Mouse (Mus musculus): ENCODE data around the gene Kcnj10. TPM values are rescaled to one million over a fixed set of nuclear protein-coding genes. Genes with fewer than 3 reads are reported as not detected.
A peak's percentile ranks its signal among the peaks of the same experiment; 100 is the strongest.

Kcnj10 gene
- polyA plus RNA-seq (2016; fragmentation: Nextera tagmentation; extraction: Ambion mirVana): 0.93 and 1.2 TPM in 2 replicates

DNA sequence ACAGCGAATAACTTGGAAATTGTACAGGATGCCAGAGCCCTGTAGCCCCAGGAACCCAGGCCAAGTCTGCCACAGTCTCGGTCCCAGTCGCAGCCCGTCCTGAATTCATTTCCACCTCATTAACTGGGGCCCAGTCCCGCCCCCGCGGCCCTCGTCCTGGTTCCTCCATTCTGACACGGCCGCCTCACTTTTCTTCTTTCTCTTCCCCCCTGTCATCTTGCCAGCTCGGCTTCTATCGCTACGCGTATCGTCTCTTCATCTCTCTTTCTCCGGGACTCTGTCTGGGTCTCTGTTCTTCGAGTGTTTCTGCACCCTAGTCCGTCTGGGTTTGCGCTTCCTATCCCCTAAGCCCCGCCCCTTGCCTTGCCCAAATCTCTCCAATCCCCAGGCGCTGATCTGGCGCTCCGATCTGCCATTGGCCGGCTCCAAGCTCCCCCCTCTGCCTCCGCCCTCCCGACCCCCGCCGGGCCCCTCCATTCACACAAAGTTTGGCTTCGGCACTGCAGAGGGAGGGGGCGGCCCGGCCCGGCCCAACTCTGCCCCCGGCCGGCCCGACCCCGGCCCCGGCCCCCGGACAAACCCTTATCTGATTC is at the start of gene Kcnj10:
Gene Kcnj10 (plus strand): TSS at position 482 of the 593 bp plus-strand sequence.
- Histone ChIP-seq H3K27me3 (peaks cover 27% of the 10 kb centered on the region), H3K36me3 (replicated peaks) (no peaks in the 10 kb centered on the region), H3K9ac (peak within 1 kb of the TSS; percentile 47), H3K4me3 (replicated peaks) (peak within 1 kb of the TSS; percentile 51), H3K27ac (peak within 1 kb of the TSS; percentile 59), H3K4me2 (peak within 1 kb of the TSS; percentile 69), H3K4me1 (peaks cover 32% of the 10 kb centered on the region), H3K9me3 (no peaks in the 10 kb centered on the region)
- ATAC-seq (ENCODE audit: low FRiP score): peak; percentile 97
- WGBS: 3% methylated on average over 33 of the region's 38 CpGs

GRCm38 (mm10) chr1:172292880-172293279 is 48.1 kb upstream of the Kcnj10 start:
- H3K9me3 ChIP-seq: no peaks in the 10 kb centered on the region
- no peak for ATAC-seq (ENCODE audit: low FRiP score)
- no peaks in the 10 kb centered on the region for H3K36me3 ChIP-seq (replicated peaks)
- peaks cover 35% of the 10 kb centered on the region for H3K4me1 ChIP-seq
- WGBS: 83% methylated on average over 2 of the region's 2 CpGs
- H3K9ac ChIP-seq: no peak overlapping the region
- H3K4me2 ChIP-seq: no peak overlapping the region
- H3K27ac ChIP-seq: no peak overlapping the region
- no peak overlapping the region for H3K4me3 ChIP-seq (replicated peaks)
- H3K27me3 ChIP-seq: peaks cover 3% of the 10 kb centered on the region; the same call in 1 of the 2 replicates

DNA sequence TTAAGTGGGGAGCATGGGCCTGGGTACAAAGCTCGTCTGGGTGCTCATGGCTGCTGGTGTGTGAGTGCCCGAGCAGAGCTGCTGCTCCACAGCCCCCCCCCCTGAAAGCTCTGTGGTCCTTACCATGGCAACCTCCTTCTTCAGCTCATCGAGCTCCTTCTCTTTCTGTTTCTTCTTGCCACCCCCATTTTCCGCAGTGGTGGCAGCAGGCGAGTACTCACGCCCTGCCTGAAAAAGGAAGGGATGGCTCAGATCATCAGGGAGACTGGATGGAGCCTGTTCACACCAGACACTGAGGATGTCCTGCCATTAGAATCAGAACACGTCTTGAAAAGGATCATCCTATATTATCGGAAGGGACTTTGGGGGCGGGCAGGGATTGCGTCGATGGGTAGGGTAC is 47.6 kb upstream of the Kcnj10 start:
- H3K36me3 ChIP-seq (replicated peaks): no peaks in the 10 kb centered on the region
- WGBS: 88% methylated on average over 11 of the region's 11 CpGs
- no peak for ATAC-seq (ENCODE audit: low FRiP score)
- H3K27me3 ChIP-seq: peaks cover 6% of the 10 kb centered on the region; the same call in 1 of the 2 replicates
- H3K4me1 ChIP-seq: peaks cover 40% of the 10 kb centered on the region
- H3K4me2 ChIP-seq: no peak overlapping the region
- H3K9ac ChIP-seq: no peak overlapping the region
- H3K27ac ChIP-seq: no peak overlapping the region
- no peak overlapping the region for H3K4me3 ChIP-seq (replicated peaks)
- no peaks in the 10 kb centered on the region for H3K9me3 ChIP-seq

- Histone ChIP-seq H3K4me2 (peak overlapping the region; percentile 40; the same call in 1 of the 2 replicates), H3K27me3 (peaks cover 9% of the 10 kb centered on the region; the same call in 1 of the 2 replicates), H3K9me3 (no peaks in the 10 kb centered on the region), H3K4me1 (peaks cover 40% of the 10 kb centered on the region), H3K4me3 (replicated peaks) (no peak overlapping the region), H3K9ac (no peak overlapping the region), H3K36me3 (replicated peaks) (no peaks in the 10 kb centered on the region), H3K27ac (peak overlapping the region; percentile 71)
- peak; percentile 59 for ATAC-seq (ENCODE audit: low FRiP score)
- WGBS: 34% methylated on average over 4 of the region's 4 CpGs
Observed at GRCm38 (mm10) chr1:172295751-172296197, 45.2 kb upstream of the Kcnj10 start.

DNA sequence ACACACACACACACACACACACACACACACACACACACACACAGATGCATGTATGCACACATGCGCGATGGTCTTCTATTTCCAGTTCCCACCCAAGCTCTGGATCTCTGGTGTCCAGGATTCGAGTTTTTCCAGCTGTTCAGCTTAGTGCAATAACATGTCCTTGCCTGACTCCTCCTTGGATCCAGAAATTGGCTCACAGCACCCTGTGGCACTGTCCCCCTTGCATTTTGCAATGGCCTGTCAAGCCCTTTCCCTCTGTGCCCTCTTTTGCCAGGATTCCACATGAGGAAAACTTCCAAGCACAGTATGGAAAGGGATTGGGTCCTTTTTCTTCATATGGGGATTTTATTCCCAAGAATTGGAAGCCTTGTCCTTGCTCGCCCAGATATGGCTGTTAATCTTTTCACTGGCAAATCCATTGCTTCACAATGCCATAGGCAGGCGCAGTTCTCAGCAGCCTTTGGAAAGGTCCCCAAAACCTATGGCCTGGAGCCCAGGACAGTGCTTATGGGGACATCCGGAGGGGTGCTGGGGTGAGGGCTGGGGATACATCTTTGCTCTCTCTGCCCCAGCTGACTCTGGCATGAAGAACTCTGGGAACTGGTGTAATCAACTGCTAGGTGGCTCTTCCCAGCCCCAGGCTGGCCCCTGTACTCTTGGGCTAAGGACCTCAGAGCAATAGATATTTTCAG is 44.0 kb upstream of the Kcnj10 start:
- Histone ChIP-seq H3K36me3 (replicated peaks) (no peaks in the 10 kb centered on the region), H3K27me3 (peaks cover 9% of the 10 kb centered on the region; the same call in 1 of the 2 replicates), H3K4me3 (replicated peaks) (peak overlapping the region; percentile 19), H3K9ac (no peak overlapping the region), H3K4me2 (peak overlapping the region; percentile 40; the same call in 1 of the 2 replicates), H3K4me1 (peaks cover 51% of the 10 kb centered on the region), H3K27ac (peak overlapping the region; percentile 59), H3K9me3 (no peaks in the 10 kb centered on the region)
- ATAC-seq (ENCODE audit: low FRiP score): no peak
- WGBS: 80% methylated on average over 6 of the region's 6 CpGs

- Histone ChIP-seq H3K9ac (0 out of 2 replicates have a peak within 1 kb of the TSS, but pooled peaks have one; percentile 8), H3K9me3 (no peaks in the 10 kb centered on the region), H3K4me1 (peaks cover 59% of the 10 kb centered on the region), H3K27ac (peak within 1 kb of the TSS; percentile 59), H3K36me3 (replicated peaks) (no peaks in the 10 kb centered on the region), H3K4me3 (replicated peaks) (peak within 1 kb of the TSS; percentile 19), H3K4me2 (peak within 1 kb of the TSS; percentile 40), H3K27me3 (peaks cover 9% of the 10 kb centered on the region; the same call in 1 of the 2 replicates)
- ATAC-seq (ENCODE audit: low FRiP score): peak; percentile 42
- WGBS: 11% methylated on average over 15 of the region's 16 CpGs
Observed at GRCm38 (mm10) chr1:172297611-172298537, 43.1 kb upstream of the Kcnj10 start, which contains the start of gene Atp1a2. Gene Atp1a2, minus strand, starts transcription at chr1:172298064.

- 68% methylated on average over 7 of the region's 7 CpGs for WGBS
- no peaks in the 10 kb centered on the region for H3K9me3 ChIP-seq
- H3K27me3 ChIP-seq: peaks cover 9% of the 10 kb centered on the region; the same call in 1 of the 2 replicates
- H3K4me3 ChIP-seq (replicated peaks): no peak overlapping the region
- no peak overlapping the region for H3K9ac ChIP-seq
- no peaks in the 10 kb centered on the region for H3K36me3 ChIP-seq (replicated peaks)
- no peak for ATAC-seq (ENCODE audit: low FRiP score)
- no peak overlapping the region for H3K27ac ChIP-seq
- peaks cover 63% of the 10 kb centered on the region for H3K4me1 ChIP-seq
- no peak overlapping the region for H3K4me2 ChIP-seq
Observed at GRCm38 (mm10) chr1:172299528-172299927, 41.5 kb upstream of the Kcnj10 start.

DNA sequence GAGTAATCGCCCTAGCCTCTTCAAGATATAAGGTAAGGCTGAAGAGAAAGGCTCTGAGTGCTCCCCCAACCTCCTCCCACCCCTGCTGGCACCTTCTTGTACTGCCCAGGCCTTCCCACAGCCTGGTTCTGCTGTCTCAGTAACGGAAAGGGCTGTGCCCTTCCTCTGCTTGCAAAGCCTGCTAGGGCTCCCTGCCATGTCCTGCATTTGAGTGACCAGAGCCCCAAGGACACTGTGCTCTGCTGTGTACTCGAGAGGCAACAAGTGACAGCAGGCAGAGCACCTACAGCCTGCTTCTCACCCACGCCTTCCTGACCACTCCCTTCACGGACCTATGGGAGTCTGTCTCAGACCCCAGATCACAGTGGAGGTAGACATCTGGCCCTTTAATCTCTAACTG is 40.8 kb upstream of the Kcnj10 start:
- WGBS: 62% methylated on average over 5 of the region's 5 CpGs
- Histone ChIP-seq H3K4me3 (replicated peaks) (no peak overlapping the region), H3K4me1 (peaks cover 56% of the 10 kb centered on the region), H3K27me3 (peaks cover 9% of the 10 kb centered on the region; the same call in 1 of the 2 replicates), H3K4me2 (no peak overlapping the region), H3K36me3 (replicated peaks) (no peaks in the 10 kb centered on the region), H3K27ac (no peak overlapping the region), H3K9me3 (no peaks in the 10 kb centered on the region), H3K9ac (no peak overlapping the region)
- ATAC-seq (ENCODE audit: low FRiP score): no peak

DNA sequence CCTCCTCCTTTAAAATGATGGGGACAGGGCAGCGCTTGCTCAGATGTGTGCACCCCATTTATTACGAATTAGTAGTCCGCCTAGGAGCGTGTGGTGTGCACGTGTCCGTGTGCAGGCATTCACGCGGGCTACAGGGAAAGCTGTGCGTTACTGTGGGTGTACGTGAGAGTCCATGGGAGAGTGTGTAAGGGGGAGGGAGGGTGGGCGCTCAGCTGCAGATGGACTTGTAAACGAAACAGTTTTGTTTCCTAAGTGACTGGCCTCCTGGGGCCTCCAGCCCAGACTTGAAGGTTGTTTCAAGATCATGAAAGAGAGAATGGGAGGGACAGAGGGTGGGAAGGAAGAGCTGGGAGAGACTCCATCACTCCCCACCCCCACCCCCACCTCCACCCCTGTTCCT is 39.8 kb upstream of the Kcnj10 start:
- Histone ChIP-seq H3K36me3 (replicated peaks) (no peaks in the 10 kb centered on the region), H3K4me2 (no peak overlapping the region), H3K4me1 (peaks cover 47% of the 10 kb centered on the region), H3K9me3 (no peaks in the 10 kb centered on the region), H3K27ac (peak overlapping the region; percentile 13; the same call in 1 of the 2 replicates), H3K27me3 (peaks cover 9% of the 10 kb centered on the region; the same call in 1 of the 2 replicates), H3K9ac (no peak overlapping the region), H3K4me3 (replicated peaks) (no peak overlapping the region)
- peak; percentile 47 for ATAC-seq (ENCODE audit: low FRiP score)
- 53% methylated on average over 12 of the region's 12 CpGs for WGBS

DNA sequence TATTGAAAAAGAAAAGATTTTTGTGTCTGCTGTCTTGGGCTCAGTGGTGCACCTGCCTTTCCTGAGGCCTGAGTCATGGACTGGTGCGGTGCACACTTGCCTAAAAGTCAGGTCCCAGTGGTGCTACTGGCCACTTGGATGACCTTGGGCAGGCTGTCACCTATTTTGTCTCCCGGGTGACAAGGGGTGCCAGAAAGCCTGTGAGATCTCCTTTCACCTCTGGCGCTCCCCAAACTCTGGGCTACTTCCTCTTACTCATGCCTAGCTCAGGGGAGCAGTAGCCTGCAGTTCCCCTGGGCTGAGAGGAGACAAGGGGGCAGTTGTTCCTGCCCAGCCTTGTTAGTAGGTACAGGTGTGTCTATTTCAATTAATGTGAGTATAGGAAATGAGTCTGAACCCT is 38.7 kb upstream of the Kcnj10 start:
- Histone ChIP-seq H3K9ac (no peak overlapping the region), H3K9me3 (no peaks in the 10 kb centered on the region), H3K4me2 (no peak overlapping the region), H3K36me3 (replicated peaks) (no peaks in the 10 kb centered on the region), H3K4me3 (replicated peaks) (no peak overlapping the region), H3K27ac (no peak overlapping the region), H3K27me3 (peaks cover 7% of the 10 kb centered on the region; the same call in 1 of the 2 replicates), H3K4me1 (peaks cover 37% of the 10 kb centered on the region)
- ATAC-seq (ENCODE audit: low FRiP score): no peak
- WGBS: 60% methylated on average over 3 of the region's 3 CpGs

GRCm38 (mm10) chr1:172302851-172303250 is 38.2 kb upstream of the Kcnj10 start:
- Histone ChIP-seq H3K4me2 (no peak overlapping the region), H3K9ac (no peak overlapping the region), H3K27me3 (0 out of 2 replicates have a peak, but pooled peaks cover 7% of the 10 kb centered on the region), H3K4me1 (peaks cover 36% of the 10 kb centered on the region), H3K9me3 (no peaks in the 10 kb centered on the region), H3K36me3 (replicated peaks) (no peaks in the 10 kb centered on the region), H3K4me3 (replicated peaks) (no peak overlapping the region), H3K27ac (no peak overlapping the region)
- WGBS: 8% methylated on average over 6 of the region's 6 CpGs
- ATAC-seq (ENCODE audit: low FRiP score): no peak
